Mouse (Mus musculus): ENCODE results near the gene Cox10. TPM values are rescaled to one million over a fixed set of nuclear protein-coding genes. Genes with fewer than 3 reads are reported as not detected.

Cox10 gene
- polyA plus RNA-seq, 1 experiment from 2014 or later: 31.2 TPM

DNA sequence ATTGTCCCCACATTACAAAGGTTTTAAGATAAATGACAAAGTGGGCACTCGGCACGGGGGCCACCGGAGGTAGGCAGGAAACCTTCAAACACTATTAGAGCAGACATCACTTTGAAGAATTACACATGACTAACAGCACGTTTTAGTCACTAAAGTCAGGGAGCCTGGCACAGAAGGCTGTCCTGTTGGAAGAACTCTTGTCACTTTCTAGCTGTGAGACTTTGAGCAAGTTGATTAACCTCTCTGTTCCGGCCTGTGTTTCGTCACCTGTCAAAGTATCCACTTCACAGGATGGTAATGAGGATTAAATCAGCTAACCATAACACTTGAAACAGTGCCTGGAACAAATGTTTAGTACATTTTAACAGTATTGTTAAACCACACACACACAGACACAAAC is 161.7 kb downstream of the Cox10 start:
- H3K27ac ChIP-seq (replicated peaks): no peak overlapping the region
- whole genome bisulfite sequencing: 24% methylated on average over 6 of the region's 6 CpGs
- peak overlapping the region; percentile 82; the same call in 1 of the 2 replicates for H3K4me3 ChIP-seq
- H3K9me3 ChIP-seq: no peaks in the 10 kb centered on the region
- H3K27me3 ChIP-seq (replicated peaks; ENCODE audit: low read depth, poor library complexity, severe bottlenecking): peaks cover 90% of the 10 kb centered on the region
- H3K4me1 ChIP-seq: peaks cover 79% of the 10 kb centered on the region
- H3K36me3 ChIP-seq (replicated peaks): no peaks in the 10 kb centered on the region
- DNase-seq (ENCODE audit: low spot score): no peak

DNA sequence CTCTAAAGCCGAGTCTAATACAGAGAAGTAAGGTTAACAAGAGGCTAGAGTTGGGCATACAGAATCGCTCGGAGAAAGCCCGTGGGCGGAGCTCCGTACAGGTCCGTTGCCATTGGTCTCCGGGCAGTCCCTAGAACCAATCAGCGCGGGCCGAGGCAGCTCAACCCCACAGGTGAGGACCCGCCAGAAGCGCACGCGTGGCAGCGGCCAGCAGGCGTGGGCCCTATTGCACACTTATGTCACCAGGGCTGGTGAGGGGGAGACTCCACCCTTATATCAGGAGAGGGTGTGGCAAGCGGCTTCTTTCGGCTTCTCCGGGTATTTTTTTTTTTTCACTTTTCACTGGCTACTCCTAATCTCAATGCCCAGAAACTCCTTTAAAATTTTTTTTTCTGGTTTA is 164.9 kb downstream of the Cox10 start:
- Histone ChIP-seq H3K36me3 (replicated peaks) (no peaks in the 10 kb centered on the region), H3K27me3 (replicated peaks; ENCODE audit: low read depth, poor library complexity, severe bottlenecking) (peaks cover 81% of the 10 kb centered on the region), H3K4me3 (peak overlapping the region; percentile 51), H3K9me3 (no peaks in the 10 kb centered on the region), H3K4me1 (peaks cover 73% of the 10 kb centered on the region), H3K27ac (replicated peaks) (no peak overlapping the region; the same call in 1 of the 2 replicates)
- 3% methylated on average over 20 of the region's 20 CpGs for WGBS
- peak; percentile 85 for DNase-seq (ENCODE audit: low spot score)

DNA sequence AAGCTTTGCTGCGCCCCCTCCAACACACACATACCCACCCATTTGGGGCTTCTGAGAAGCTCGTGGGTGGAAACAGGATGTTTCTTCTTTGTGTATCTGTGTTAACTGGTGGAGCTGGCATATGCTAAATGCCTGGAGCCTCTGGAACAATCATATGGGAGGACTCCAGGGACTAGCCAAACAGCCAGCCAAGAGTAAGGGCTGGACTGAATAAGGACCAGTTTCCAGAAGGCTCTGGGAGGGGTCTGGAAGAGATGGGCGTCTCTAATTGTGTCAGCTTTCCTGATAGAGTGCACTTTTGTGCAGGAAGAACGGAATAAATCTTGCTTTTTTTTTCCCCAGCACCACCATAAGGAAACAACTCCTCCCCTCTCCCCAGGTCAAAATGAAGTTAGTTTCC is 165.3 kb downstream of the Cox10 start:
- Histone ChIP-seq H3K4me3 (peak overlapping the region; percentile 51), H3K27ac (replicated peaks) (no peak overlapping the region; the same call in 1 of the 2 replicates), H3K27me3 (replicated peaks; ENCODE audit: low read depth, poor library complexity, severe bottlenecking) (peaks cover 77% of the 10 kb centered on the region), H3K9me3 (no peaks in the 10 kb centered on the region), H3K4me1 (peaks cover 68% of the 10 kb centered on the region), H3K36me3 (replicated peaks) (no peaks in the 10 kb centered on the region)
- peak; percentile 12 for DNase-seq (ENCODE audit: low spot score)
- WGBS: 33% methylated on average over 4 of the region's 4 CpGs

Other genes with a start within 250 kb of the Cox10 start
- 9.5 and 11.8 TPM in 2 replicates for gene Hs3st3b1, start 157.2 kb downstream of the Cox10 start, polyA plus RNA-seq (2016; fragmentation: Nextera tagmentation; extraction: Ambion mirVana)